Mouse (Mus musculus) forebrain, embryonic 15.5 days (tissue): Measurements from ENCODE around the gene Igf2r. TPM values are rescaled to one million over a fixed set of nuclear protein-coding genes. Genes with fewer than 3 reads are reported as not detected.
A peak's percentile ranks its signal among the peaks of the same experiment; 100 is the strongest.

ENCODE experiments used
- ATAC-seq: fragments of 200-750 bp; cut with Nextera tagmentation; replicated peaks from 2 replicates; pipeline ENCODE4 v1.8.0; 2017; ENCODE audit warnings: mild to moderate bottlenecking, moderate TSS enrichment, moderate library complexity
- H3K27ac ChIP-seq: fragments of 300-500 bp; sonication (generic); replicated peaks from 2 replicates; pipeline ENCODE4 v1.5.1; 2015; ENCODE audit warnings: mild to moderate bottlenecking, inconsistent platforms
- H3K27me3 ChIP-seq: fragments of 300-500 bp; sonication (generic); 2 replicates; pipeline ENCODE4 v1.6.1; 2015; ENCODE audit warnings: inconsistent platforms
- H3K36me3 ChIP-seq: fragments of 300-500 bp; sonication (generic); 2 replicates; pipeline ENCODE4 v1.6.1; 2015; ENCODE audit warnings: mild to moderate bottlenecking, inconsistent platforms
- H3K4me1 ChIP-seq: fragments of 300-500 bp; sonication (generic); 2 replicates; pipeline ENCODE4 v1.6.1; 2015; ENCODE audit warnings: inconsistent platforms
- H3K4me2 ChIP-seq: fragments of 300-500 bp; sonication (generic); replicated peaks from 2 replicates; pipeline ENCODE4 v1.6.1; 2015; ENCODE audit warnings: mild to moderate bottlenecking, inconsistent platforms
- H3K4me3 ChIP-seq: fragments of 300-500 bp; sonication (generic); 2 replicates; pipeline ENCODE4 v1.5.1; 2015; ENCODE audit warnings: mild to moderate bottlenecking, inconsistent platforms
- H3K9ac ChIP-seq: fragments of 300-500 bp; sonication (generic); replicated peaks from 2 replicates; pipeline ENCODE4 v1.6.1; 2015; ENCODE audit warnings: mild to moderate bottlenecking, inconsistent platforms
- H3K9me3 ChIP-seq: fragments of 300-500 bp; sonication (generic); 2 replicates; pipeline ENCODE4 v1.6.1; 2016; ENCODE audit warnings: inconsistent platforms
- whole genome bisulfite sequencing: fragments of 180-500 bp; shearing (Covaris S2); methylation state at CpG from one replicate; pipeline ENCODE4 v1.1.7; 2015; ENCODE audit warnings: mixed read lengths; 5-methylcytosine and 5-hydroxymethylcytosine counted together
- polyA plus RNA-seq: library from polyadenylated mRNA; unstranded; fragments of >200 nt; fragmentation: Nextera tagmentation; extraction: Ambion mirVana; gene quantifications from 2 replicates; pipeline ENCODE4 v1.2.1, GENCODE M21; 2015

The Igf2r gene
- polyA plus RNA-seq, 1 experiment from 2014 or later, result 11.0 TPM

DNA sequence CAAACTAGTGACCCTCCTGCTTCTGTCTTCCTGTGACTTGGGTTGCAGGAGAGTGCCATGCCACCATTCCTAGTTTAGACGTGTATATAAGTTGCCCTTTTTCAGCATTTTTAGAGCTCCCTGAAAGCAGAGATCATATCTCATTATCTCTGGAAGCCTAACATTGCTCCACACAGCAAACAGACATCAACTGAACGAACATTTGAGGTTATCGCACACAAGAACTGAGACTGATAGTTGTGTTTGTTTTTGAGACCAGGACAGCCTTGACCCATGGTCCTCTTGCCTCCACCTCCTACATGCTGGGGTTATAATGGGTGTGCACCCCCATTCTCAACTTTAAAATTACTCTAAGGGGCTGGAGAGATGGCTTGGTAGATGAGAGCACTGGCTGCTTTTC lies 27.2 kb upstream of the Igf2r start:
- Histone ChIP-seq H3K4me1 (peaks cover 11% of the 10 kb centered on the region), H3K27me3 (no peaks in the 10 kb centered on the region), H3K27ac (no peak overlapping the region), H3K9ac (no peak overlapping the region), H3K9me3 (no peaks in the 10 kb centered on the region), H3K36me3 (no peaks in the 10 kb centered on the region), H3K4me3 (no peak overlapping the region), H3K4me2 (no peak overlapping the region)
- no peak for ATAC-seq
- WGBS, result 91% methylated on average over 3 of the region's 3 CpGs

- 66% methylated on average over 8 of the region's 8 CpGs for WGBS
- 0 out of 2 replicates have a peak, but pooled peaks have one; percentile 29 for ATAC-seq
- H3K9ac ChIP-seq, result no peak overlapping the region
Observed at GRCm38 (mm10) chr17:12793660-12794406, 24.4 kb upstream of the Igf2r start.

DNA sequence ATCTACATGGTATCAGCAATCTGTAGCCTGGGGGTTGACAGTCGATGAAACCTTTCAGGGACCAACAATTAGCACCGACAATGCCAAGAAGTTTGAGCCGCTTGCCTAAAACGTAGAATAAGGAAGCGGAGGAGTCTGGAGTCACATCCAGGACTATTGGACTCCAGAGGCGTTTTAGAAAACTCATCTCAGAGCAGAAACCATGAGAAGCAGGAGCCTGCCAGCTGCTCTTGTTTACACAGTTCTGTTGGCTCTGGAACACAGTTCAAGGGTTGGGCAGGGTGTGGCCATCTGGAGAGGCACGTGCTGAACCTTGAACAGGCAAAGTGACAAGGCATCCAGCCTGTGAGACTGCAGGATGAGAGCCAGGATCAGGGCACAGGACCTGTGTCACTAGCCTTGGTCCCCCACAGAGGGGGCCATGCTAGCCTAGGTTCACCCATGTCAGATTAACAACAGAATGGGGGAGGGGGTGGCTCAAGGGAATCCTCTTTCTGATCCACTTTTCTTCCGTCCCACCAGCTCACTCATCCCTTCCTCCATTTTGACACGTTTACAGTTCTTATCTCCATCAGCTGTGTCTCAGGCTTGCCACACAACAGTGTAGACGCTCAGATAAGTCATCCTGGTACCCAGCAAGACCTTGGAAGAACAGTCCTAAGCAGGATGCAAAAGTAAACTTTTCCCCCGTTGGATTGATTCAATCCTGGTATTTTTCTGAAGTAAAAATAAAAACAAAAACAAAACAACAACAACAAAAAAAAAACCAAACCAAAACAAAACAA lies 23.1 kb upstream of the Igf2r start:
- Histone ChIP-seq H3K9me3 (no peaks in the 10 kb centered on the region), H3K36me3 (no peaks in the 10 kb centered on the region), H3K27me3 (no peaks in the 10 kb centered on the region), H3K9ac (no peak overlapping the region), H3K27ac (no peak overlapping the region), H3K4me1 (peaks cover 27% of the 10 kb centered on the region), H3K4me3 (no peak overlapping the region), H3K4me2 (no peak overlapping the region)
- 76% methylated on average over 11 of the region's 11 CpGs for WGBS
- no peak for ATAC-seq

More at GRCm38 (mm10) chr17:12793660-12794406, 24.4 kb upstream of the Igf2r start:
- Histone ChIP-seq H3K27me3 (no peaks in the 10 kb centered on the region), H3K4me3 (no peak overlapping the region), H3K9me3 (no peaks in the 10 kb centered on the region), H3K27ac (no peak overlapping the region), H3K4me2 (no peak overlapping the region), H3K36me3 (no peaks in the 10 kb centered on the region), H3K4me1 (peaks cover 27% of the 10 kb centered on the region)

GRCm38 (mm10) chr17:12791420-12791819 lies 22.0 kb upstream of the Igf2r start:
- H3K9me3 ChIP-seq, result no peaks in the 10 kb centered on the region
- H3K4me1 ChIP-seq, result peaks cover 27% of the 10 kb centered on the region
- no peak; the same call in 1 of the 2 replicates for ATAC-seq
- WGBS, result 42% methylated on average over 4 of the region's 4 CpGs
- H3K27ac ChIP-seq, result peak overlapping the region; percentile 36; the same call in 1 of the 2 replicates
- H3K36me3 ChIP-seq, result no peaks in the 10 kb centered on the region
- H3K4me2 ChIP-seq, result no peak overlapping the region
- H3K4me3 ChIP-seq, result no peak overlapping the region
- no peaks in the 10 kb centered on the region for H3K27me3 ChIP-seq
- H3K9ac ChIP-seq, result no peak overlapping the region

DNA sequence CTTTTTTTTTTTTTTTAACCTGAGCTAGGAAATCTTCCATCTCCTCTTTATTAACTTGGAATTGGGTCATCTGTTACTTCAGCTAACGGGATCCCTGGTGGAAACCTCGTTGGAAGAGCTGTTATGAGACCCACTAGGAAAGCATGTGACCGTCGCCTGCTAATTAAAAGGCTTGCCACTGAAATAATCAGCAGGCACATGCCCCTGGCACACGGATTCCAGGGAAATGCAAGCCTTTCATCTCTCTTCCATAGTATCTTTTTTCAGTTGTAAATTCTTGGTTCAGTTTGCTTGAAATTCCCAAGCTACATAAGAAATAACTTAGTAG lies 21.6 kb upstream of the Igf2r start:
- no peak overlapping the region for H3K4me3 ChIP-seq
- H3K4me2 ChIP-seq, result no peak overlapping the region
- H3K9ac ChIP-seq, result no peak overlapping the region
- H3K27ac ChIP-seq, result peak overlapping the region; percentile 36; the same call in 1 of the 2 replicates
- peaks cover 27% of the 10 kb centered on the region for H3K4me1 ChIP-seq
- WGBS, result 12% methylated on average over 5 of the region's 5 CpGs
- ATAC-seq, result 0 out of 2 replicates have a peak, but pooled peaks have one; percentile 33
- H3K36me3 ChIP-seq, result no peaks in the 10 kb centered on the region
- H3K27me3 ChIP-seq, result no peaks in the 10 kb centered on the region
- no peaks in the 10 kb centered on the region for H3K9me3 ChIP-seq

GRCm38 (mm10) chr17:12790353-12791078 lies 21.1 kb upstream of the Igf2r start:
- peak overlapping the region; percentile 36; the same call in 1 of the 2 replicates for H3K27ac ChIP-seq

GRCm38 (mm10) chr17:12782861-12783847 lies 13.7 kb upstream of the Igf2r start:
- H3K27ac ChIP-seq, result no peak overlapping the region
- ATAC-seq, result no peak
- 80% methylated on average over 11 of the region's 11 CpGs for WGBS

More at GRCm38 (mm10) chr17:12790353-12791078, 21.1 kb upstream of the Igf2r start:
- 20% methylated on average over 10 of the region's 10 CpGs for WGBS
- ATAC-seq, result peak; percentile 71
- Histone ChIP-seq H3K27me3 (no peaks in the 10 kb centered on the region), H3K4me1 (peaks cover 27% of the 10 kb centered on the region), H3K4me3 (no peak overlapping the region), H3K36me3 (no peaks in the 10 kb centered on the region), H3K9me3 (no peaks in the 10 kb centered on the region), H3K4me2 (no peak overlapping the region), H3K9ac (no peak overlapping the region)

DNA sequence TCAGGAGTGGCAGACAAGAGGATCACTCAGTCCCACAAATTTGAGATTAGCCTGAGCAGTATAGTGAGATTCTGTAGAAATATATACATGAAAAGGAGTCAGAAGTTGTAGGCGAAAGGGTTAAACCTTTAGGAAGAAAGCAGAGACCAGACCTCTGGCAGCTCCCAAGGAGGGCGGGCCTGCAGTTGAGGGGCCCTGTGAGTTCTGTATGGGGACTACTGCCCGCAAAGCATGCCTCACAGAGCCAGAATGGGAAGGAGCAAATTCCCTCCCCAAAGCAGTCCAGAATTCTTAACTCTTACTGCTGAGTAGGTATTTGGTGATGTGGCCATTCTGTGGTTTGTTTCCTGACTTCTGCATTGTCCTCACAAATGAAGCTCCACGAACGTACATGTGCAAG lies 11.6 kb upstream of the Igf2r start:
- Histone ChIP-seq H3K4me3 (no peak overlapping the region), H3K27me3 (no peaks in the 10 kb centered on the region), H3K4me2 (no peak overlapping the region), H3K4me1 (peaks cover 4% of the 10 kb centered on the region; the same call in 1 of the 2 replicates), H3K9ac (no peak overlapping the region), H3K36me3 (no peaks in the 10 kb centered on the region), H3K27ac (no peak overlapping the region), H3K9me3 (no peaks in the 10 kb centered on the region)
- 28% methylated on average over 5 of the region's 5 CpGs for WGBS
- no peak for ATAC-seq

More at GRCm38 (mm10) chr17:12782861-12783847, 13.7 kb upstream of the Igf2r start:
- H3K36me3 ChIP-seq, result no peaks in the 10 kb centered on the region
- no peaks in the 10 kb centered on the region for H3K27me3 ChIP-seq
- H3K4me1 ChIP-seq, result peaks cover 4% of the 10 kb centered on the region; the same call in 1 of the 2 replicates
- no peak overlapping the region for H3K4me3 ChIP-seq
- no peak overlapping the region for H3K4me2 ChIP-seq
- H3K9ac ChIP-seq, result no peak overlapping the region
- no peaks in the 10 kb centered on the region for H3K9me3 ChIP-seq

DNA sequence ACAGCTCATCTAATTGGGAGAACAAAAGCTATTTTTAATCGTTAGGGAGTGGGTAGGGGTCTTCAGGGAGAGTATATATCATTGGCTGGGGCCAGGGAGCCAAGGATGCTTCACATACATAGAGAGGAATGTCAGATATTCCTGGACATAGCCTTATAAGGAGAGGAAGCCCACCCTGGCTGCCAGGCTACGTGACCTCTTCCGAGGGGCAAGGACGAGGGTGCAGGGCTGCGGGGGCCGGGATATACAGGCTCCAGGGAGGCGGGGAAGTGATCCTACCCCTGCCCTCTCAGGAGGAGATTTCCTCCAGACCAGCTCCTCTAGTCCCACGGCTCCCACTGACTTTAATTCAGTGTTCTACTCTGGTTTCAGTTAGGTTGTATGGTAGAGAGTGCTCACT lies 10.7 kb upstream of the Igf2r start:
- H3K9ac ChIP-seq, result no peak overlapping the region

GRCm38 (mm10) chr17:12779442-12779841 lies 10.0 kb upstream of the Igf2r start:
- no peak overlapping the region for H3K9ac ChIP-seq
- H3K27ac ChIP-seq, result no peak overlapping the region
- WGBS, result 91% methylated on average over 3 of the region's 3 CpGs
- no peak overlapping the region for H3K4me2 ChIP-seq
- no peaks in the 10 kb centered on the region for H3K9me3 ChIP-seq
- no peaks in the 10 kb centered on the region for H3K36me3 ChIP-seq
- H3K4me3 ChIP-seq, result no peak overlapping the region
- H3K27me3 ChIP-seq, result no peaks in the 10 kb centered on the region
- H3K4me1 ChIP-seq, result peaks cover 4% of the 10 kb centered on the region; the same call in 1 of the 2 replicates
- no peak for ATAC-seq

More for the DNA sequence above, 10.7 kb upstream of the Igf2r start:
- Histone ChIP-seq H3K36me3 (no peaks in the 10 kb centered on the region), H3K27ac (no peak overlapping the region), H3K4me1 (peaks cover 4% of the 10 kb centered on the region; the same call in 1 of the 2 replicates), H3K27me3 (no peaks in the 10 kb centered on the region), H3K4me3 (no peak overlapping the region), H3K9me3 (no peaks in the 10 kb centered on the region), H3K4me2 (no peak overlapping the region)
- no peak for ATAC-seq
- 63% methylated on average over 8 of the region's 8 CpGs for WGBS

GRCm38 (mm10) chr17:12773956-12774355 lies 4.5 kb upstream of the Igf2r start:
- 81% methylated on average over 3 of the region's 3 CpGs for WGBS
- no peaks in the 10 kb centered on the region for H3K27me3 ChIP-seq
- ATAC-seq, result no peak

More at GRCm38 (mm10) chr17:12773956-12774355, 4.5 kb upstream of the Igf2r start:
- Histone ChIP-seq H3K9ac (no peak overlapping the region), H3K4me1 (peaks cover 5% of the 10 kb centered on the region; the same call in 1 of the 2 replicates), H3K4me2 (no peak overlapping the region), H3K36me3 (no peaks in the 10 kb centered on the region), H3K4me3 (no peak overlapping the region), H3K9me3 (no peaks in the 10 kb centered on the region), H3K27ac (no peak overlapping the region)
